Mouse (Mus musculus) macrophage (primary cell): ENCODE results near the gene Rims4. TPM values are rescaled to one million over a fixed set of nuclear protein-coding genes. Genes with fewer than 3 reads are reported as not detected.

Experiments used
- H3K27ac ChIP-seq: fragments of 350-480 bp; formaldehyde crosslinking; 2 replicates; pipeline ENCODE4 v1.9.0; 2021
- H3K36me3 ChIP-seq: fragments of 350-480 bp; formaldehyde crosslinking; 2 replicates; pipeline ENCODE4 v1.9.0; 2021; ENCODE audit errors: inconsistent target
- H3K4me3 ChIP-seq: fragments of 350-480 bp; formaldehyde crosslinking; 2 replicates; pipeline ENCODE4 v1.9.0; 2021; ENCODE audit errors: inconsistent target
- H3K79me2 ChIP-seq: fragments of 350-480 bp; formaldehyde crosslinking; 2 replicates; pipeline ENCODE4 v1.9.0; 2021; ENCODE audit errors: inconsistent target
- WGBS: methylation state at CpG from one replicate; pipeline ENCODE4 v1.1.7; 2026; ENCODE audit warnings: inconsistent platforms; ENCODE audit not compliant: missing documents; 5-methylcytosine and 5-hydroxymethylcytosine counted together
- polyA plus RNA-seq: library from polyadenylated mRNA; stranded (reverse); fragments of 250-400 nt; gene quantifications from 3 replicates; pipeline ENCODE4 v1.2.4, GENCODE M21; 2018; ENCODE audit warnings: inconsistent platforms

Gene Rims4
- polyA plus RNA-seq, 1 experiment from 2014 or later = not detected

- no peak overlapping the region for H3K4me3 ChIP-seq
- no peaks in the 10 kb centered on the region for H3K79me2 ChIP-seq
- no peak overlapping the region for H3K27ac ChIP-seq
- no peaks in the 10 kb centered on the region for H3K36me3 ChIP-seq
- 80% methylated on average over 7 of the region's 7 CpGs for WGBS
Measured at GRCm38 (mm10) chr2:163897026-163897425, 21.5 kb downstream of the Rims4 start.

GRCm38 (mm10) chr2:163895156-163895555, 23.3 kb downstream of the Rims4 start:
- no peaks in the 10 kb centered on the region for H3K79me2 ChIP-seq
- no peaks in the 10 kb centered on the region for H3K36me3 ChIP-seq
- no peak overlapping the region for H3K4me3 ChIP-seq
- WGBS = 66% methylated on average over 2 of the region's 2 CpGs
- no peak overlapping the region for H3K27ac ChIP-seq

- Histone ChIP-seq H3K27ac (no peak overlapping the region), H3K4me3 (no peak overlapping the region), H3K36me3 (no peaks in the 10 kb centered on the region), H3K79me2 (no peaks in the 10 kb centered on the region)
- WGBS = 71% methylated on average over 7 of the region's 7 CpGs
Measured at GRCm38 (mm10) chr2:163893446-163894370, 24.8 kb downstream of the Rims4 start.

GRCm38 (mm10) chr2:163891271-163891670, 27.2 kb downstream of the Rims4 start:
- Histone ChIP-seq H3K4me3 (no peak overlapping the region), H3K36me3 (no peaks in the 10 kb centered on the region), H3K79me2 (no peaks in the 10 kb centered on the region), H3K27ac (no peak overlapping the region)
- WGBS = 95% methylated on average over 11 of the region's 11 CpGs

- WGBS = 81% methylated on average over 11 of the region's 11 CpGs
- Histone ChIP-seq H3K27ac (no peak overlapping the region), H3K36me3 (no peaks in the 10 kb centered on the region), H3K4me3 (no peak overlapping the region), H3K79me2 (no peaks in the 10 kb centered on the region)
Measured at GRCm38 (mm10) chr2:163890586-163890985, 27.9 kb downstream of the Rims4 start.

GRCm38 (mm10) chr2:163889411-163889810, 29.1 kb downstream of the Rims4 start:
- 44% methylated on average over 6 of the region's 6 CpGs for WGBS
- H3K36me3 ChIP-seq = no peaks in the 10 kb centered on the region
- no peak overlapping the region for H3K4me3 ChIP-seq
- no peak overlapping the region for H3K27ac ChIP-seq
- H3K79me2 ChIP-seq = no peaks in the 10 kb centered on the region

- Histone ChIP-seq H3K27ac (no peak overlapping the region), H3K79me2 (no peaks in the 10 kb centered on the region), H3K36me3 (no peaks in the 10 kb centered on the region), H3K4me3 (no peak overlapping the region)
- 67% methylated on average over 16 of the region's 17 CpGs for WGBS
Measured at GRCm38 (mm10) chr2:163882859-163883652, 35.4 kb downstream of the Rims4 start.

GRCm38 (mm10) chr2:163880891-163881290, 37.6 kb downstream of the Rims4 start:
- WGBS = 92% methylated on average over 6 of the region's 6 CpGs
- Histone ChIP-seq H3K79me2 (no peaks in the 10 kb centered on the region), H3K27ac (no peak overlapping the region), H3K4me3 (no peak overlapping the region), H3K36me3 (no peaks in the 10 kb centered on the region)

GRCm38 (mm10) chr2:163876830-163877498, 41.5 kb downstream of the Rims4 start:
- WGBS = 66% methylated on average over 13 of the region's 14 CpGs
- no peak overlapping the region for H3K4me3 ChIP-seq
- no peaks in the 10 kb centered on the region for H3K79me2 ChIP-seq
- H3K27ac ChIP-seq = no peak overlapping the region
- no peaks in the 10 kb centered on the region for H3K36me3 ChIP-seq

- 75% methylated on average over 7 of the region's 7 CpGs for WGBS
- no peak overlapping the region for H3K4me3 ChIP-seq
- no peaks in the 10 kb centered on the region for H3K79me2 ChIP-seq
- no peaks in the 10 kb centered on the region for H3K36me3 ChIP-seq
- no peak overlapping the region for H3K27ac ChIP-seq
Measured at GRCm38 (mm10) chr2:163875484-163875883, 43.0 kb downstream of the Rims4 start.

GRCm38 (mm10) chr2:163874877-163875276, 43.6 kb downstream of the Rims4 start:
- Histone ChIP-seq H3K4me3 (no peak overlapping the region), H3K79me2 (no peaks in the 10 kb centered on the region), H3K36me3 (no peaks in the 10 kb centered on the region), H3K27ac (no peak overlapping the region)
- WGBS = 85% methylated on average over 5 of the region's 5 CpGs

- 55% methylated on average over 3 of the region's 3 CpGs for WGBS
- no peak overlapping the region for H3K27ac ChIP-seq
- H3K79me2 ChIP-seq = no peaks in the 10 kb centered on the region
- no peak overlapping the region for H3K4me3 ChIP-seq
- H3K36me3 ChIP-seq = no peaks in the 10 kb centered on the region
Measured at GRCm38 (mm10) chr2:163871906-163872305, 46.6 kb downstream of the Rims4 start.

GRCm38 (mm10) chr2:163871266-163871665, 47.2 kb downstream of the Rims4 start:
- 93% methylated on average over 4 of the region's 4 CpGs for WGBS

GRCm38 (mm10) chr2:163869783-163870182, 48.7 kb downstream of the Rims4 start:
- Histone ChIP-seq H3K27ac (no peak overlapping the region), H3K4me3 (no peak overlapping the region), H3K79me2 (no peaks in the 10 kb centered on the region), H3K36me3 (no peaks in the 10 kb centered on the region)
- 82% methylated on average over 5 of the region's 5 CpGs for WGBS

More at GRCm38 (mm10) chr2:163871266-163871665, 47.2 kb downstream of the Rims4 start:
- Histone ChIP-seq H3K4me3 (no peak overlapping the region), H3K36me3 (no peaks in the 10 kb centered on the region), H3K27ac (no peak overlapping the region), H3K79me2 (no peaks in the 10 kb centered on the region)
